In genomic region chr13:118483031-118483430, GRCm38 (mm10) we compare ENCODE assay signal across 21 mouse cellular contexts.
DNase-seq lines count a peak whose midpoint lies in the region; ATAC-seq lines count a peak whose summit lies in the region.
"Had no signal": no experiment of that assay in that cellular context is flagged by ENCODE, and none has a peak within 500 bp of the region (broad histone marks: within the 10 kb centered on the region; RNA-seq: fewer than 3 reads in every experiment).

No protein-coding gene starts in this region.

- H3K9ac ChIP-seq in heart, embryonic 14.5 days (ENCODE audit: low read length), result no peak overlapping the region
- H3K9ac ChIP-seq in midbrain, embryonic 14.5 days (replicated peaks; ENCODE audit: low read length), result no peak overlapping the region
- H3K9ac ChIP-seq in midbrain, embryonic 13.5 days (replicated peaks), result no peak overlapping the region
- H3K9ac ChIP-seq: embryonic facial prominence, embryonic 12.5 days; forebrain, embryonic 15.5 days; hindbrain, embryonic 15.5 days had no signal

- peak; percentile 17 for DNase-seq in embryo, embryonic 10.5 days (ENCODE audit: low spot score)
- DNase-seq in embryo, embryonic 11 days, result no peak
- no peak for DNase-seq in heart, adult 8-10 months (ENCODE audit: low spot score)
- DNase-seq in midbrain, embryonic 14.5 days, result peak; percentile 27
- DNase-seq in MN1 (ENCODE audit: low spot score), result peak; percentile 74
- DNase-seq in cerebellum, adult 8-10 months, result no peak
- DNase-seq: adrenal gland, postnatal 14 days; cerebellum, adult 18-20 months; cerebellum, postnatal 10 days; gastrocnemius, postnatal 36 days; heart, adult 18-20 months; heart, postnatal 14 days; kidney, adult 2 months had no signal

- peak overlapping the region; percentile 39 for H3K4me2 ChIP-seq in heart, embryonic 14.5 days (ENCODE audit: low read length)
- no peak overlapping the region for H3K4me2 ChIP-seq in midbrain, embryonic 14.5 days (ENCODE audit: low read length)
- no peak overlapping the region for H3K4me2 ChIP-seq in midbrain, embryonic 13.5 days (replicated peaks)
- H3K4me2 ChIP-seq: embryonic facial prominence, embryonic 12.5 days; forebrain, embryonic 15.5 days; hindbrain, embryonic 15.5 days had no signal

- 11% methylated on average over 8 of the region's 8 CpGs for WGBS in heart, embryonic 14.5 days
- 47% methylated on average over 8 of the region's 8 CpGs for WGBS in midbrain, embryonic 14.5 days
- WGBS in midbrain, embryonic 13.5 days, result 65% methylated on average over 8 of the region's 8 CpGs

- H3K4me1 ChIP-seq in heart, embryonic 14.5 days (ENCODE audit: control insufficient read depth in 2 of 2, insufficient read depth in 2 of 2, low read length in 2 of 2), result peaks cover 0 to 4% of the 10 kb centered on the region in 2 experiments; a peak in 1 of 4 replicates
- peaks cover 5% of the 10 kb centered on the region; the same call in 1 of the 2 replicates for H3K4me1 ChIP-seq in midbrain, embryonic 14.5 days (ENCODE audit: control insufficient read depth, insufficient read depth, low read length)
- H3K4me1 ChIP-seq in midbrain, embryonic 13.5 days (replicated peaks), result 0 out of 2 replicates have a peak, but pooled peaks cover 5% of the 10 kb centered on the region
- H3K4me1 ChIP-seq: forebrain, embryonic 15.5 days; hindbrain, embryonic 15.5 days had no signal

- no peak overlapping the region for H3K4me3 ChIP-seq in heart, embryonic 14.5 days (ENCODE audit: control insufficient read depth in 1 of 2, insufficient read depth in 1 of 2, low read depth in 1 of 2, low read length in 2 of 2)
- no peak overlapping the region for H3K4me3 ChIP-seq in midbrain, embryonic 14.5 days (replicated peaks; ENCODE audit: low read depth, low read length)
- no peak overlapping the region for H3K4me3 ChIP-seq in midbrain, embryonic 13.5 days (replicated peaks)
- H3K4me3 ChIP-seq: embryonic facial prominence, embryonic 12.5 days; forebrain, embryonic 15.5 days; hindbrain, embryonic 15.5 days had no signal

- no peaks in the 10 kb centered on the region for H3K36me3 ChIP-seq in heart, embryonic 14.5 days (ENCODE audit: control insufficient read depth, insufficient read depth, low read length)
- no peaks in the 10 kb centered on the region for H3K36me3 ChIP-seq in midbrain, embryonic 14.5 days (ENCODE audit: control insufficient read depth, insufficient read depth, low read length)
- H3K36me3 ChIP-seq in midbrain, embryonic 13.5 days, result no peaks in the 10 kb centered on the region
- H3K36me3 ChIP-seq: embryonic facial prominence, embryonic 12.5 days; forebrain, embryonic 15.5 days; hindbrain, embryonic 15.5 days had no signal

- H3K27me3 ChIP-seq in heart, embryonic 14.5 days (ENCODE audit: control insufficient read depth, insufficient read depth, low read length), result no peaks in the 10 kb centered on the region
- H3K27me3 ChIP-seq in midbrain, embryonic 14.5 days (ENCODE audit: control insufficient read depth, insufficient read depth, low read length), result no peaks in the 10 kb centered on the region
- no peaks in the 10 kb centered on the region for H3K27me3 ChIP-seq in midbrain, embryonic 13.5 days
- H3K27me3 ChIP-seq: embryonic facial prominence, embryonic 12.5 days; forebrain, embryonic 15.5 days; hindbrain, embryonic 15.5 days had no signal

- H3K27ac ChIP-seq in heart, embryonic 14.5 days (replicated peaks in 1 of 2; ENCODE audit: control insufficient read depth in 1 of 2, insufficient read depth in 1 of 2, low read depth in 2 of 2, low read length in 2 of 2), result no peak overlapping the region
- no peak overlapping the region for H3K27ac ChIP-seq in midbrain, embryonic 14.5 days (replicated peaks; ENCODE audit: low read depth, low read length)
- H3K27ac ChIP-seq in midbrain, embryonic 13.5 days, result no peak overlapping the region
- H3K27ac ChIP-seq: embryonic facial prominence, embryonic 12.5 days; forebrain, embryonic 15.5 days; hindbrain, embryonic 15.5 days had no signal

- ATAC-seq in heart, embryonic 14.5 days (ENCODE audit: insufficient number of reproducible peaks, insufficient read depth, low FRiP score, low read depth), result no peak
- ATAC-seq in midbrain, embryonic 14.5 days (ENCODE audit: low FRiP score, low TSS enrichment), result no peak
- no peak for ATAC-seq in midbrain, embryonic 13.5 days
- ATAC-seq: activated CD4-positive, CD25-positive, alpha-beta regulatory T cell, adult 4 months; forebrain, embryonic 15.5 days; intestine, embryonic 16.5 days; Patski had no signal

- 0 out of 2 replicates have a peak, but pooled peaks cover 4% of the 10 kb centered on the region for H3K9me3 ChIP-seq in heart, embryonic 14.5 days (ENCODE audit: control insufficient read depth, low read length)
- no peaks in the 10 kb centered on the region; the same call in 1 of the 2 replicates for H3K9me3 ChIP-seq in midbrain, embryonic 14.5 days (ENCODE audit: control insufficient read depth, low read length)
- H3K9me3 ChIP-seq in midbrain, embryonic 13.5 days, result no peaks in the 10 kb centered on the region
- H3K9me3 ChIP-seq: embryonic facial prominence, embryonic 12.5 days; forebrain, embryonic 15.5 days; hindbrain, embryonic 15.5 days had no signal

Comparison
In these comparisons a context has a peak if more than half of its experiments do, and no peak if none do; other contexts are left out.
1. DNase-seq: peak in embryo, embryonic 10.5 days (single experiment), midbrain, embryonic 14.5 days (single experiment) and MN1 (single experiment); none in embryo, embryonic 11 days (single experiment), heart, adult 8-10 months (single experiment) and cerebellum, adult 8-10 months (single experiment).